Mouse (Mus musculus): ENCODE measurements around the gene Phf5a.

The Phf5a gene

GRCm38 (mm10) chr15:81851375-81851774 is 20.3 kb downstream of the Phf5a start:
- DNase-seq (ENCODE audit: extremely low read depth, insufficient read length, low spot score), result no peak

- DNase-seq (ENCODE audit: extremely low read depth, insufficient read length, low spot score), result no peak
Observed at GRCm38 (mm10) chr15:81850718-81851117, 21.0 kb downstream of the Phf5a start.

- no peak for DNase-seq (ENCODE audit: extremely low read depth, insufficient read length, low spot score)
Observed at GRCm38 (mm10) chr15:81849104-81849503, 22.6 kb downstream of the Phf5a start.

- DNase-seq (ENCODE audit: extremely low read depth, insufficient read length, low spot score), result peak; percentile 40
Observed at GRCm38 (mm10) chr15:81848301-81848700, 23.4 kb downstream of the Phf5a start.

- no peak for DNase-seq (ENCODE audit: extremely low read depth, insufficient read length, low spot score)
Observed at GRCm38 (mm10) chr15:81847861-81848260, 23.9 kb downstream of the Phf5a start.

- DNase-seq (ENCODE audit: extremely low read depth, insufficient read length, low spot score), result no peak
Observed at GRCm38 (mm10) chr15:81847161-81847560, 24.6 kb downstream of the Phf5a start.

- no peak for DNase-seq (ENCODE audit: extremely low read depth, insufficient read length, low spot score)
Observed at GRCm38 (mm10) chr15:81846755-81847154, 25.0 kb downstream of the Phf5a start.

- DNase-seq (ENCODE audit: extremely low read depth, insufficient read length, low spot score), result peak; percentile 77
Observed at GRCm38 (mm10) chr15:81845724-81846123, 26.0 kb downstream of the Phf5a start.

- no peak for DNase-seq (ENCODE audit: extremely low read depth, insufficient read length, low spot score)
Observed at GRCm38 (mm10) chr15:81845033-81845625, 26.6 kb downstream of the Phf5a start.

- no peak for DNase-seq (ENCODE audit: extremely low read depth, insufficient read length, low spot score)
Observed at GRCm38 (mm10) chr15:81842275-81842674, 29.4 kb downstream of the Phf5a start.

- DNase-seq (ENCODE audit: extremely low read depth, insufficient read length, low spot score), result no peak
Observed at GRCm38 (mm10) chr15:81840306-81840705, 31.4 kb downstream of the Phf5a start.

GRCm38 (mm10) chr15:81839634-81840033 is 32.1 kb downstream of the Phf5a start:
- DNase-seq (ENCODE audit: extremely low read depth, insufficient read length, low spot score), result peak; percentile 81

- DNase-seq (ENCODE audit: extremely low read depth, insufficient read length, low spot score), result peak; percentile 42
Observed at GRCm38 (mm10) chr15:81838554-81839235, 33.0 kb downstream of the Phf5a start.

GRCm38 (mm10) chr15:81836966-81837920 is 34.5 kb downstream of the Phf5a start:
- DNase-seq (ENCODE audit: extremely low read depth, insufficient read length, low spot score), result no peak

- DNase-seq (ENCODE audit: extremely low read depth, insufficient read length, low spot score), result peak; percentile 61
Observed at GRCm38 (mm10) chr15:81836124-81836821, 35.4 kb downstream of the Phf5a start.

GRCm38 (mm10) chr15:81835007-81835880 is 36.5 kb downstream of the Phf5a start:
- DNase-seq (ENCODE audit: extremely low read depth, insufficient read length, low spot score), result no peak

- no peak for DNase-seq (ENCODE audit: extremely low read depth, insufficient read length, low spot score)
Observed at GRCm38 (mm10) chr15:81834171-81834841, 37.4 kb downstream of the Phf5a start.

GRCm38 (mm10) chr15:81833481-81833880 is 38.2 kb downstream of the Phf5a start:
- no peak for DNase-seq (ENCODE audit: extremely low read depth, insufficient read length, low spot score)

GRCm38 (mm10) chr15:81832219-81832618 is 39.5 kb downstream of the Phf5a start:
- DNase-seq (ENCODE audit: extremely low read depth, insufficient read length, low spot score), result no peak

Measured in 3134 (cell line).